Mouse (Mus musculus): Measurements from ENCODE around the gene Intu. TPM values are rescaled to one million over a fixed set of nuclear protein-coding genes. Genes with fewer than 3 reads are reported as not detected.
A peak's percentile ranks its signal among the peaks of the same experiment; 100 is the strongest.

Intu gene
- polyA plus RNA-seq (2016; fragmentation: Nextera tagmentation; extraction: Ambion mirVana), result 7.2 and 8.9 TPM in 2 replicates

GRCm38 (mm10) chr3:40531286-40532141, at the start of gene Intu:
TSS of gene Intu (plus strand) at chr3:40531286.
- Histone ChIP-seq H3K9me3 (no peaks in the 10 kb centered on the region), H3K4me3 (replicated peaks) (peak within 1 kb of the TSS; percentile 65), H3K27me3 (peaks cover 52% of the 10 kb centered on the region), H3K27ac (no peak within 1 kb of the TSS), H3K4me1 (peaks cover 28% of the 10 kb centered on the region), H3K36me3 (replicated peaks) (no peaks in the 10 kb centered on the region), H3K4me2 (peak within 1 kb of the TSS; percentile 100), H3K9ac (peak within 1 kb of the TSS; percentile 66)
- peak; percentile 80 for ATAC-seq (ENCODE audit: low FRiP score)
- WGBS, result under 1% methylated on average over 54 of the region's 54 CpGs

DNA sequence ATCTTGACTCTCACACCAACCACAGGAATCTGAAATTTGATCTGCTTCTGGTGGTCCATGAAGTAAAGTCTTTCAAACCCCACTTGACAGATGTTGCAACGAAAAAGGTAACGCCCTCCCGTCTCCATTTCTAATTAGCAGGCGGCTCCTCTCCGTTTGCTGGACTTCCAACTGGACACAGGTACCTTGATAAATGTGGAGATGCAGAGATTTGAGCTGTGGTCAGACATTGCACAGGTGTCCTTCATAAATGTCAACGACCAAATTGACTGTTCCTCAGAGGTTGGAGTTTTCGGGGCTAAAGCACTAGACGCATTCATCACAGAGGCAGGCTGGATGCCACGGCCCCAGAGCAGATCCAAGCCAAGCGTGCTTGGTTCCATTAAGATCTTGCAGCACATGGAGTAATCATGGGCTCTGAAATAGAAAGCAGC, 47.8 kb upstream of the Intu start:
- Histone ChIP-seq H3K27ac (no peak overlapping the region), H3K36me3 (replicated peaks) (no peaks in the 10 kb centered on the region), H3K9ac (no peak overlapping the region), H3K27me3 (no peaks in the 10 kb centered on the region), H3K9me3 (no peaks in the 10 kb centered on the region), H3K4me3 (replicated peaks) (no peak overlapping the region), H3K4me2 (no peak overlapping the region), H3K4me1 (no peaks in the 10 kb centered on the region)
- WGBS, result 77% methylated on average over 10 of the region's 10 CpGs
- ATAC-seq (ENCODE audit: low FRiP score), result no peak

- no peak overlapping the region for H3K27ac ChIP-seq
- no peaks in the 10 kb centered on the region for H3K4me1 ChIP-seq
- no peak overlapping the region for H3K4me3 ChIP-seq (replicated peaks)
- peaks cover 6% of the 10 kb centered on the region for H3K9me3 ChIP-seq
- H3K9ac ChIP-seq, result no peak overlapping the region
- WGBS, result 85% methylated on average over 4 of the region's 4 CpGs
- H3K4me2 ChIP-seq, result no peak overlapping the region
- H3K27me3 ChIP-seq, result no peaks in the 10 kb centered on the region; the same call in 1 of the 2 replicates
- ATAC-seq (ENCODE audit: low FRiP score), result no peak
- no peaks in the 10 kb centered on the region for H3K36me3 ChIP-seq (replicated peaks)
Observed at GRCm38 (mm10) chr3:40487381-40487780, 43.7 kb upstream of the Intu start.

DNA sequence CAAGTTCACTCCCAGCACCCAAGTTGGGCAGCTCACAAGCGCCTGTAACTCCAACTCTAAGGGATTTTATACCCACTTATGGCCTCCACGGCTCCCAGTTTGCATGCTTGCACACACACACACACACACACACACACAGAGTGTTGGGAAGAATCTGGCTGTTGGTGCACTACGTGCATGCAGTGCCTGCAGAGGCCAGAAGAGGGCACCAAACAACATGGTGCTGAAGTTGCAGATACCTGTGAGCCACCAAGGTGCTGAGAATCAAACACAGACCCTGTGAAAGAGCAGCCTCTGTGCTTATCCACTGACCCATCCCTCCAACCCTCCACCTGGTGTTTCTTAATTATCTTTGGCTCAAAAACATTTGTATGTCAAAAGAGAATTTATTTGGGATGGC, 39.3 kb upstream of the Intu start:
- Histone ChIP-seq H3K9ac (no peak overlapping the region), H3K9me3 (peaks cover 6% of the 10 kb centered on the region), H3K27me3 (no peaks in the 10 kb centered on the region; the same call in 1 of the 2 replicates), H3K27ac (no peak overlapping the region), H3K4me1 (no peaks in the 10 kb centered on the region), H3K4me3 (replicated peaks) (no peak overlapping the region), H3K36me3 (replicated peaks) (no peaks in the 10 kb centered on the region), H3K4me2 (no peak overlapping the region)
- WGBS, result 87% methylated on average over 3 of the region's 3 CpGs
- no peak for ATAC-seq (ENCODE audit: low FRiP score)

- Histone ChIP-seq H3K27ac (no peak overlapping the region), H3K9me3 (no peaks in the 10 kb centered on the region), H3K9ac (no peak overlapping the region), H3K4me3 (replicated peaks) (no peak overlapping the region), H3K4me1 (no peaks in the 10 kb centered on the region), H3K27me3 (no peaks in the 10 kb centered on the region), H3K36me3 (replicated peaks) (no peaks in the 10 kb centered on the region), H3K4me2 (no peak overlapping the region)
- ATAC-seq (ENCODE audit: low FRiP score), result no peak
- 91% methylated on average over 3 of the region's 3 CpGs for WGBS
Observed at GRCm38 (mm10) chr3:40498898-40499297, 32.2 kb upstream of the Intu start.

GRCm38 (mm10) chr3:40500157-40500808, 30.8 kb upstream of the Intu start:
- WGBS, result 83% methylated on average over 8 of the region's 8 CpGs

GRCm38 (mm10) chr3:40504377-40504776, 26.7 kb upstream of the Intu start:
- WGBS, result 86% methylated on average over 5 of the region's 5 CpGs
- Histone ChIP-seq H3K4me3 (replicated peaks) (no peak overlapping the region), H3K9me3 (no peaks in the 10 kb centered on the region), H3K27ac (no peak overlapping the region), H3K27me3 (no peaks in the 10 kb centered on the region), H3K4me1 (no peaks in the 10 kb centered on the region), H3K9ac (no peak overlapping the region), H3K36me3 (replicated peaks) (no peaks in the 10 kb centered on the region), H3K4me2 (no peak overlapping the region)
- no peak for ATAC-seq (ENCODE audit: low FRiP score)

More at GRCm38 (mm10) chr3:40500157-40500808, 30.8 kb upstream of the Intu start:
- Histone ChIP-seq H3K27me3 (no peaks in the 10 kb centered on the region), H3K4me2 (no peak overlapping the region), H3K9ac (no peak overlapping the region), H3K4me1 (no peaks in the 10 kb centered on the region), H3K36me3 (replicated peaks) (no peaks in the 10 kb centered on the region), H3K27ac (no peak overlapping the region), H3K9me3 (no peaks in the 10 kb centered on the region), H3K4me3 (replicated peaks) (no peak overlapping the region)
- ATAC-seq (ENCODE audit: low FRiP score), result no peak

DNA sequence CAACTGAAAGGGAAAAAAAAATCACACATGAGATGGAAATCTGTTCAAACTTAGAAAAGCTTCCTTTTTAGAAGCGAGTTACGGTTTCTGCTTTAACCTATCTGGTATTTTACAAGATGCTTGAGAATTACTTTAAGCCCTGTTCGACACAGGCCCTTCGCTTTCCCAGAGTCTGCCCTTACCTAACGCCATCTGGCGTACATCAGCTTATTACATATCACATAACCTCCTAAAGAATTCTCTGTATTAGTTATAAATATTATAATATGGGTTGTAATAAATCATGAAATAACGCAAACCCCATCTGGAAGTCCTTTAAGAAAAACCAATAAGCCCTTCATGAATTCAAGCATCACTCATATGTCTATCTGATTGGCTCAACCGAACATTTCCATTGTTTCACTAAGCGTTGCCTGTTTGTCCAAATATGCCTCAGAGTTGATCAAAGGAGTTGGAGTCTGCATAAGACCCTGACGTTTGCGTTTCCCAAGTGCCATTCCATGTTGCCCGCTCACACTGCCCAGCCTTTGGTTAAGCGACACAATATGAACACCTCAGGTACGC, 25.6 kb upstream of the Intu start:
- H3K36me3 ChIP-seq (replicated peaks), result no peaks in the 10 kb centered on the region
- ATAC-seq (ENCODE audit: low FRiP score), result no peak
- H3K9ac ChIP-seq, result no peak overlapping the region
- H3K27ac ChIP-seq, result no peak overlapping the region
- no peak overlapping the region for H3K4me3 ChIP-seq (replicated peaks)
- H3K4me2 ChIP-seq, result no peak overlapping the region
- no peaks in the 10 kb centered on the region for H3K9me3 ChIP-seq
- H3K27me3 ChIP-seq, result no peaks in the 10 kb centered on the region
- WGBS, result 90% methylated on average over 14 of the region's 14 CpGs
- no peaks in the 10 kb centered on the region for H3K4me1 ChIP-seq

DNA sequence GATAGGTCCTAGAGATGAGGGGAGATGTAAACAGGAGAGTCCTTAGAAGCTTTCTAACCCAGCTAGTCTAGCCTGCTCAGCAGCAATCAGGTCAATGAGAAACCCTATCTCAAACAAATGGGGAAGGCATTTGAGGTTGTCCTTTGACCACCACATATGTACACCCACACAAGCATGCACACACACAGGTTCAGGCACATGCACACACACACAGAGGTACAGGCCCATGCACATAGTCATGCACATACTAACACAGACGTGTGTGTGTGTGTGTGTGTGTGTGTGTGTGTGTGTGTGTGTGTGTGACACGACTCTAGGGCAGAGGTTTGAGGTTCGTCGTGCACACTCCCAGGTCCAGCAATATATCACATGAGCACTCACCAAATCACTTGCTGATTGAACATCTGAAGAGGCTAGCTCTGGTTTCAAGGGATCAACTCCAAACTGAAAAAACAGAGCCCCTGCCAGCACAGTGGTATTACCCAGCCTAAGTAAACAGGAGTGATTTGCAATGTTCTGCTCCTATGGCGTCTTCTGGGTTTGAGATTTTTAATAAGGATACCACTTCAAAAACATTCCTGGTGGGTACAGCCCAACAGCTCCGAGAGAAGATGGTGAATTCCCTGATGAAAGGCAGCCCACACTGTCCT, 22.0 kb upstream of the Intu start:
- Histone ChIP-seq H3K4me2 (no peak overlapping the region), H3K36me3 (replicated peaks) (no peaks in the 10 kb centered on the region), H3K9ac (no peak overlapping the region), H3K9me3 (no peaks in the 10 kb centered on the region), H3K27ac (no peak overlapping the region), H3K4me3 (replicated peaks) (no peak overlapping the region), H3K4me1 (no peaks in the 10 kb centered on the region), H3K27me3 (no peaks in the 10 kb centered on the region)
- no peak for ATAC-seq (ENCODE audit: low FRiP score)
- 84% methylated on average over 6 of the region's 6 CpGs for WGBS

DNA sequence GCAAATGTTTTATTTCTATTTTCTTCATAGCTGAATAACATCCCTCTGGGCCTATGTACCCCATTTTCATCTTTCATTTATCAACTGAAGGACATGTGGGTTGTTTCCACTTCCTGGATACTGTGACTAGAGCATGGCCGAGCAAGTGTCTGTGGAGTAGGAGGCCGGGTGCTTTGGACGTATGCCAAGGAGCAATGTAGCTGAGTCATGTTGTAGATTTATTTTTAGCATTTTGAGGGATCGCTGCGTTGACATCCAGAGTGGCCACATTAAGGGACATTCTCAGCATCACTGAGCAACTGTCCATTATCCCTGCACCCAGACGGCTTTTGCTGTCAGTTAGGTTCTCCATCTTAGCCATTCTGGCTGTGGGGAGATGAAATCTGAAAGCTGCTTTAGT, 20.5 kb upstream of the Intu start:
- no peaks in the 10 kb centered on the region for H3K27me3 ChIP-seq
- 86% methylated on average over 6 of the region's 6 CpGs for WGBS

GRCm38 (mm10) chr3:40512936-40513829, 17.9 kb upstream of the Intu start:
- Histone ChIP-seq H3K27ac (no peak overlapping the region), H3K4me3 (replicated peaks) (no peak overlapping the region), H3K27me3 (no peaks in the 10 kb centered on the region), H3K36me3 (replicated peaks) (no peaks in the 10 kb centered on the region), H3K4me1 (no peaks in the 10 kb centered on the region), H3K9me3 (no peaks in the 10 kb centered on the region), H3K9ac (no peak overlapping the region), H3K4me2 (no peak overlapping the region)
- 82% methylated on average over 13 of the region's 13 CpGs for WGBS
- ATAC-seq (ENCODE audit: low FRiP score), result no peak

More for the DNA sequence above, 20.5 kb upstream of the Intu start:
- Histone ChIP-seq H3K4me2 (no peak overlapping the region), H3K4me1 (no peaks in the 10 kb centered on the region), H3K9ac (no peak overlapping the region), H3K36me3 (replicated peaks) (no peaks in the 10 kb centered on the region), H3K9me3 (no peaks in the 10 kb centered on the region), H3K27ac (no peak overlapping the region), H3K4me3 (replicated peaks) (no peak overlapping the region)
- ATAC-seq (ENCODE audit: low FRiP score), result no peak
